Mouse (Mus musculus) thymus, postnatal 0 days (tissue): ENCODE measurements around the gene Mdh1b. TPM values are rescaled to one million over a fixed set of nuclear protein-coding genes. Genes with fewer than 3 reads are reported as not detected.

Experiments used
- DNase-seq: peaks from one replicate; pipeline ENCODE4 v3.0.0-alpha.2; 2015; ENCODE audit warnings: low spot score
- polyA plus RNA-seq: library from polyadenylated mRNA; unstranded; fragments of >200 nt; fragmentation: Nextera tagmentation; extraction: Ambion mirVana; gene quantifications from 2 replicates; pipeline ENCODE4 v1.2.1, GENCODE M21; 2015

Mdh1b gene
- not detected in 2 replicates for polyA plus RNA-seq

GRCm38 (mm10) chr1:63730240-63730771, at the start of gene Mdh1b, which contains the start of gene Fastkd2:
Gene Mdh1b (minus strand): TSS chr1:63730318.
Gene Fastkd2 (plus strand): TSS chr1:63730614.
- peak; percentile 91 for DNase-seq

- no peak for DNase-seq
Measured at GRCm38 (mm10) chr1:63776902-63777630, 46.9 kb upstream of the Mdh1b start.

GRCm38 (mm10) chr1:63776396-63776795, 46.3 kb upstream of the Mdh1b start:
- no peak for DNase-seq

- DNase-seq, result no peak
Measured at GRCm38 (mm10) chr1:63770309-63770708, 40.2 kb upstream of the Mdh1b start.

GRCm38 (mm10) chr1:63769167-63769566, 39.0 kb upstream of the Mdh1b start, which contains the start of gene 4933402D24Rik:
Gene 4933402D24Rik (minus strand): TSS chr1:63769267.
- DNase-seq, result no peak

- no peak for DNase-seq
Measured at GRCm38 (mm10) chr1:63768112-63768511, 38.0 kb upstream of the Mdh1b start.

GRCm38 (mm10) chr1:63764395-63764794, 34.3 kb upstream of the Mdh1b start:
- no peak for DNase-seq

- DNase-seq, result no peak
Measured at GRCm38 (mm10) chr1:63763881-63764386, 33.8 kb upstream of the Mdh1b start.

- DNase-seq, result peak; percentile 56
Measured at GRCm38 (mm10) chr1:63763212-63763694, 33.1 kb upstream of the Mdh1b start.

- DNase-seq, result no peak
Measured at GRCm38 (mm10) chr1:63756005-63756404, 25.9 kb upstream of the Mdh1b start.

GRCm38 (mm10) chr1:63729796-63730195, 322 bp downstream of the Mdh1b start:
- no peak for DNase-seq

GRCm38 (mm10) chr1:63720161-63720560, 10.0 kb downstream of the Mdh1b start:
- no peak for DNase-seq

GRCm38 (mm10) chr1:63708876-63709275, 21.2 kb downstream of the Mdh1b start:
- no peak for DNase-seq

- no peak for DNase-seq
Measured at GRCm38 (mm10) chr1:63705733-63706132, 24.4 kb downstream of the Mdh1b start.

GRCm38 (mm10) chr1:63696861-63697260, 33.3 kb downstream of the Mdh1b start:
- no peak for DNase-seq

- DNase-seq, result no peak
Measured at GRCm38 (mm10) chr1:63686827-63687226, 43.3 kb downstream of the Mdh1b start, which contains the start of gene Dytn. Gene Dytn (minus strand): TSS chr1:63686927.

GRCm38 (mm10) chr1:63675975-63676374, 54.1 kb downstream of the Mdh1b start:
- DNase-seq, result no peak

GRCm38 (mm10) chr1:63668852-63669160, 61.3 kb downstream of the Mdh1b start:
- peak; percentile 44 for DNase-seq

- DNase-seq, result no peak
Measured at GRCm38 (mm10) chr1:63667949-63668851, 61.9 kb downstream of the Mdh1b start.

- no peak for DNase-seq
Measured at GRCm38 (mm10) chr1:63667201-63667948, 62.7 kb downstream of the Mdh1b start.

- no peak for DNase-seq
Measured at GRCm38 (mm10) chr1:63666089-63666488, 64.0 kb downstream of the Mdh1b start.
